Mouse (Mus musculus) retina, adult 2 months (tissue): ENCODE data around the gene Nfasc.

Experiments
- DNase-seq: peaks from one replicate; pipeline ENCODE4 v3.0.0-alpha.2; 2012; ENCODE audit warnings: low read depth, low spot score

Nfasc gene

GRCm38 (mm10) chr1:132582998-132583604 lies 158.5 kb downstream of the Nfasc start:
- no peak for DNase-seq

- DNase-seq, result peak; percentile 40
Measured at GRCm38 (mm10) chr1:132581845-132582839, 159.5 kb downstream of the Nfasc start.

GRCm38 (mm10) chr1:132580063-132580462 lies 161.5 kb downstream of the Nfasc start:
- DNase-seq, result no peak

- DNase-seq, result no peak
Measured at GRCm38 (mm10) chr1:132576845-132577244, 164.8 kb downstream of the Nfasc start.

- no peak for DNase-seq
Measured at GRCm38 (mm10) chr1:132572851-132573250, 168.7 kb downstream of the Nfasc start.

GRCm38 (mm10) chr1:132571613-132572012 lies 170.0 kb downstream of the Nfasc start:
- DNase-seq, result no peak

- no peak for DNase-seq
Measured at GRCm38 (mm10) chr1:132570906-132571305, 170.7 kb downstream of the Nfasc start.

GRCm38 (mm10) chr1:132570068-132570780 lies 171.4 kb downstream of the Nfasc start:
- no peak for DNase-seq

- no peak for DNase-seq
Measured at GRCm38 (mm10) chr1:132569516-132569915, 172.1 kb downstream of the Nfasc start.

GRCm38 (mm10) chr1:132567336-132568125 lies 174.1 kb downstream of the Nfasc start:
- no peak for DNase-seq

GRCm38 (mm10) chr1:132565766-132566165 lies 175.8 kb downstream of the Nfasc start:
- no peak for DNase-seq

GRCm38 (mm10) chr1:132564946-132565345 lies 176.7 kb downstream of the Nfasc start:
- no peak for DNase-seq

- DNase-seq, result no peak
Measured at GRCm38 (mm10) chr1:132562337-132562795, 179.2 kb downstream of the Nfasc start.

- DNase-seq, result no peak
Measured at GRCm38 (mm10) chr1:132560907-132561700, 180.5 kb downstream of the Nfasc start.

- DNase-seq, result no peak
Measured at GRCm38 (mm10) chr1:132559045-132559444, 182.6 kb downstream of the Nfasc start.

GRCm38 (mm10) chr1:132557901-132558631 lies 183.5 kb downstream of the Nfasc start:
- peak; percentile 29 for DNase-seq

- DNase-seq, result no peak
Measured at GRCm38 (mm10) chr1:132543789-132544188, 197.8 kb downstream of the Nfasc start.

GRCm38 (mm10) chr1:132542762-132543306 lies 198.8 kb downstream of the Nfasc start, which contains the start of gene Cntn2:
Cntn2 (minus strand) TSS chr1:132543256.
- DNase-seq, result no peak
